Mouse (Mus musculus) ES-E14 (cell line): ENCODE results near the gene Ube2r2. TPM values are rescaled to one million over a fixed set of nuclear protein-coding genes. Genes with fewer than 3 reads are reported as not detected.

ENCODE experiments used
- DNase-seq: peaks from one replicate; pipeline ENCODE4 v3.0.0-alpha.2; 2013; ENCODE audit warnings: low read depth, low spot score
- H3K27ac ChIP-seq: 2 replicates; pipeline ENCODE4 v1.5.1; 2012; ENCODE audit warnings: low read depth, mild to moderate bottlenecking, low read length, moderate library complexity, mixed read lengths; ENCODE audit not compliant: poor library complexity, insufficient read depth, severe bottlenecking
- H3K36me3 ChIP-seq: 2 replicates; pipeline ENCODE4 v1.6.1; 2012; ENCODE audit warnings: mild to moderate bottlenecking, low read length, moderate library complexity, mixed read lengths; ENCODE audit not compliant: control insufficient read depth, poor library complexity, insufficient read depth, severe bottlenecking
- H3K4me1 ChIP-seq, 2 experiments: fragments of 150-350 bp in 1 of 2; sonication (generic) in 1 of 2; 2 replicates each; pipeline ENCODE4 v1.6.1; 2012; ENCODE audit warnings: low read length in 2 of 2, mild to moderate bottlenecking in 1 of 2, mixed read lengths in 1 of 2; ENCODE audit not compliant: control insufficient read depth in 2 of 2, insufficient read depth in 2 of 2, poor library complexity in 1 of 2
- H3K4me3 ChIP-seq, 2 experiments: fragments of 150-350 bp in 1 of 2; sonication (generic) in 1 of 2; 2 replicates each; pipeline ENCODE4 v1.5.1; 2012; ENCODE audit warnings: low read length in 2 of 2, low read depth in 1 of 2, mild to moderate bottlenecking in 1 of 2, mixed read lengths in 1 of 2; ENCODE audit not compliant: insufficient read depth in 1 of 2, poor library complexity in 1 of 2, severe bottlenecking in 1 of 2
- H3K9ac ChIP-seq: 2 replicates; pipeline ENCODE4 v1.6.1; 2012; ENCODE audit warnings: low read depth, mild to moderate bottlenecking, low read length, mixed read lengths; ENCODE audit not compliant: poor library complexity, insufficient read depth, severe bottlenecking
- H3K9me3 ChIP-seq: fragments of 150-350 bp; sonication (generic); 2 replicates; pipeline ENCODE4 v1.6.1; 2012; ENCODE audit warnings: low read depth, mild to moderate bottlenecking, low read length; ENCODE audit not compliant: control insufficient read depth, insufficient read depth
- CHD2 ChIP-seq: IDR thresholded peaks from 2 replicates; pipeline ENCODE4 v1.6.1; 2014; ENCODE audit warnings: mild to moderate bottlenecking, low read depth, low read length, inconsistent platforms
- HCFC1 ChIP-seq: IDR thresholded peaks from 2 replicates; pipeline ENCODE4 v1.6.1; 2012; ENCODE audit warnings: low read length, inconsistent platforms, borderline replicate concordance; ENCODE audit not compliant: insufficient read depth
- MAFK ChIP-seq: IDR thresholded peaks from 2 replicates; pipeline ENCODE4 v1.6.1; 2014; ENCODE audit warnings: mild to moderate bottlenecking, low read depth, low read length, inconsistent platforms; ENCODE audit not compliant: insufficient read depth
- ZC3H11A ChIP-seq: IDR thresholded peaks from 2 replicates; pipeline ENCODE4 v1.6.1; 2012; ENCODE audit warnings: low read depth, mild to moderate bottlenecking, inconsistent platforms, low read length, borderline replicate concordance
- ZNF384 ChIP-seq: IDR thresholded peaks from 2 replicates; pipeline ENCODE4 v1.6.1; 2012; ENCODE audit warnings: low read depth, low read length, inconsistent platforms
- in situ Hi-C, 2 experiments: fragments of 600-800 bp; cut with MboI; formaldehyde crosslinking; loops; one replicate each; pipeline ENCODE4 v1.15.1; 2025; ENCODE audit warnings: low sequenced_read_pairs in 2 of 2, inconsistent platforms in 1 of 2; ENCODE audit not compliant: unreplicated experiment in 2 of 2
- total RNA-seq: library from RNA; depleted of rRNA; stranded (reverse); fragments of 300-350 nt; gene quantifications from 2 replicates; pipeline ENCODE4 v1.2.3, GENCODE M21; 2012

Gene Ube2r2
- total RNA-seq, 1 experiment = 52.3 TPM

GRCm38 (mm10) chr4:41196861-41197610, 61.5 kb downstream of the Ube2r2 start:
- Histone ChIP-seq H3K9me3 (no peaks in the 10 kb centered on the region), H3K4me3 (no peak overlapping the region), H3K9ac (no peak overlapping the region), H3K4me1 (peaks cover 0 to 8% of the 10 kb centered on the region in 2 experiments; a peak in 1 of 4 replicates), H3K36me3 (peaks cover 75% of the 10 kb centered on the region), H3K27ac (no peak overlapping the region)
- TF ChIP-seq CHD2 = no peak
- no peak for TF ChIP-seq ZC3H11A
- no peak for TF ChIP-seq MAFK
- TF ChIP-seq HCFC1 = no peak
- no peak for TF ChIP-seq ZNF384
- no peak for DNase-seq
- in situ Hi-C loops = no loop called here

- no peak overlapping the region for H3K4me3 ChIP-seq
- H3K9me3 ChIP-seq = no peaks in the 10 kb centered on the region
- no peak for DNase-seq
- no peak overlapping the region for H3K9ac ChIP-seq
- H3K27ac ChIP-seq = no peak overlapping the region
- in situ Hi-C loops = loop anchor here in 1 of 2 experiments (25.0 kb wide), 1 partner anchor 465 kb away; no protein-coding TSS in a partner anchor
- TF ChIP-seq HCFC1 = no peak
- no peak for TF ChIP-seq ZNF384
- TF ChIP-seq CHD2 = no peak
- TF ChIP-seq ZC3H11A = no peak
- no peak for TF ChIP-seq MAFK
- H3K36me3 ChIP-seq = peaks cover 74% of the 10 kb centered on the region
- peaks cover 0 to 2% of the 10 kb centered on the region in 2 experiments; a peak in 3 of 4 replicates for H3K4me1 ChIP-seq
These were observed 66.6 kb downstream of the Ube2r2 start for GRCm38 (mm10) chr4:41202135-41202534.

- peaks cover 67% of the 10 kb centered on the region for H3K36me3 ChIP-seq
- H3K4me1 ChIP-seq = peaks cover 0 to 2% of the 10 kb centered on the region in 2 experiments; a peak in 3 of 4 replicates
- TF ChIP-seq MAFK = no peak
- TF ChIP-seq ZC3H11A = no peak
- TF ChIP-seq CHD2 = no peak
- TF ChIP-seq HCFC1 = no peak
- no peak for TF ChIP-seq ZNF384
- in situ Hi-C loops = loop anchor here in 1 of 2 experiments (25.0 kb wide), 1 partner anchor 468 kb away; no protein-coding TSS in a partner anchor
- H3K9me3 ChIP-seq = no peaks in the 10 kb centered on the region
- H3K27ac ChIP-seq = no peak overlapping the region
- no peak for DNase-seq
- H3K4me3 ChIP-seq = no peak overlapping the region
- H3K9ac ChIP-seq = no peak overlapping the region
These were observed 70.2 kb downstream of the Ube2r2 start for GRCm38 (mm10) chr4:41205751-41206150.

GRCm38 (mm10) chr4:41208050-41208449, 72.5 kb downstream of the Ube2r2 start:
- H3K27ac ChIP-seq = no peak overlapping the region
- H3K9ac ChIP-seq = no peak overlapping the region
- in situ Hi-C loops = loop anchor here in 1 of 2 experiments (25.0 kb wide), 1 partner anchor 471 kb away; no protein-coding TSS in a partner anchor
- peaks cover 61% of the 10 kb centered on the region for H3K36me3 ChIP-seq
- no peaks in the 10 kb centered on the region for H3K9me3 ChIP-seq
- TF ChIP-seq MAFK (no peak), HCFC1 (no peak), CHD2 (no peak), ZNF384 (no peak), ZC3H11A (no peak)
- DNase-seq = no peak
- peaks cover 0 to 2% of the 10 kb centered on the region in 2 experiments; a peak in 3 of 4 replicates for H3K4me1 ChIP-seq
- no peak overlapping the region for H3K4me3 ChIP-seq
